Mouse (Mus musculus): Measurements from ENCODE around the gene Trim28. TPM values are rescaled to one million over a fixed set of nuclear protein-coding genes. Genes with fewer than 3 reads are reported as not detected.

Gene Trim28
- polyA plus RNA-seq, 1 experiment from 2014 or later = 376 TPM

DNA sequence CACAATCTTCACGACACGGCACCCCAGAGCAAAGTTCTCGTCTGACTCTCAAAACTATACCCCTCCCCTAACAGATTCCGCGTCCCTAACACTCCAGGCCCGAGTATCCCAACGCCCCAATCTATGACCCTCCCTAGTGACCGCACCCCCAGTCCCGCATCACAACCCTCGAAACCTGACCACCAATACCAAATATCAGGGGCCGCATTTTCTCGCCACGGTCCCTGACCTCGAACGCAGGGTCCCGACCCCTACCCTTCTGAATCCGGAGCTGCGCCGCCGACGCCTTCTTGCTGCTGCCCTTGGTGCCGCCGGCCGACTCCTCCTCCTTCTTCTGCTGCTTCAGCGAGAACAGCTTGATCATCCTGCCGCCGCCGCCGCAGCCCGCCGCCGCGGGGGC is 38.5 kb downstream of the Trim28 start:
- ATAC-seq (ENCODE audit: low FRiP score, low read depth) = peak; percentile 4

DNA sequence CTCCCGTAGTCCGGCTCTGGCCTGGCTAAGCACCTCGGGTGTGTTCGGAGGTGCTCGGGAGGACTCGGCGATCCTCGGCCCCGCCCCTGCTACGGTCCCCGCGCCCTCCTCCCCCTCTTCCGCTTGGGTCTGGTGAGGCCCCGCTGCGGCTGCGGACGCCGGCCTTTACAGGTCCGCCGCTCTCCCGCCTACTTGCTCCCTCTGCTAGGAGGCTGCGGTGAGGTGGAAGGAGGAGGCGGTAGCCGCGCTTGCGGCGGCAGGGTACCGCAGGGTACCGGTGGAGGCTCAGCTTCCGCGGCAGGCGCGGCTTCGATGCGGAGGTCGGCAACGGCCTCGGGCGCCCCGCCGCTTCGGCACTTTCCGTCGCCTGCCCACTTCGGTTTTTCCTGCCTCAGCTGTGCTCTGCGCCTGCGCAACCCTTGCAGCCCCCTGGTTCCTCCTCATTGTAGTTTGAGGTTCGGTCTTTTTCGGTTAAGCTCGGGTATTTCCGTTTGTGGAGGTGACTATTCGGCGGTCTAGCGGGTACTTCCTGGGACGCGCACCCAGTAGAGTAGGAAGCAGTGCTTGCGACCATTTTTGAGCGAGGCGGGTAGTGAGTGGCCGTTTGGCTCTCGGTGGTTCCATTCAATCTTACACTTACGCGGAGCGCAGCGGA is 39.1 kb downstream of the Trim28 start, which contains the start of gene Ube2m:
TSS of gene Ube2m (minus strand) at position 375 of the 655 bp plus-strand sequence.
- Histone ChIP-seq H3K27me3 (peaks cover 25% of the 10 kb centered on the region), H3K9ac (replicated peaks) (peak within 1 kb of the TSS; percentile 94), H3K9me3 (peaks cover under 1% of the 10 kb centered on the region; the same call in 1 of the 2 replicates), H3K4me3 (peak within 1 kb of the TSS; percentile 81), H3K4me2 (replicated peaks) (peak within 1 kb of the TSS; percentile 79), H3K27ac (replicated peaks) (peak within 1 kb of the TSS; percentile 100), H3K36me3 (peaks cover 16% of the 10 kb centered on the region), H3K4me1 (peaks cover 38% of the 10 kb centered on the region)
- ATAC-seq (ENCODE audit: low FRiP score, low read depth) = peak; percentile 92
- WGBS = under 1% methylated on average over 65 of the region's 65 CpGs

More for the DNA sequence above, 38.5 kb downstream of the Trim28 start:
- 0% methylated on average over 32 of the region's 33 CpGs for WGBS
- peaks cover 21% of the 10 kb centered on the region for H3K36me3 ChIP-seq
- no peaks in the 10 kb centered on the region for H3K9me3 ChIP-seq
- peak overlapping the region; percentile 100 for H3K27ac ChIP-seq (replicated peaks)
- peak overlapping the region; percentile 94 for H3K9ac ChIP-seq (replicated peaks)
- peak overlapping the region; percentile 81 for H3K4me3 ChIP-seq
- H3K4me2 ChIP-seq (replicated peaks) = peak overlapping the region; percentile 79
- H3K27me3 ChIP-seq = peaks cover 19% of the 10 kb centered on the region
- H3K4me1 ChIP-seq = peaks cover 38% of the 10 kb centered on the region

DNA sequence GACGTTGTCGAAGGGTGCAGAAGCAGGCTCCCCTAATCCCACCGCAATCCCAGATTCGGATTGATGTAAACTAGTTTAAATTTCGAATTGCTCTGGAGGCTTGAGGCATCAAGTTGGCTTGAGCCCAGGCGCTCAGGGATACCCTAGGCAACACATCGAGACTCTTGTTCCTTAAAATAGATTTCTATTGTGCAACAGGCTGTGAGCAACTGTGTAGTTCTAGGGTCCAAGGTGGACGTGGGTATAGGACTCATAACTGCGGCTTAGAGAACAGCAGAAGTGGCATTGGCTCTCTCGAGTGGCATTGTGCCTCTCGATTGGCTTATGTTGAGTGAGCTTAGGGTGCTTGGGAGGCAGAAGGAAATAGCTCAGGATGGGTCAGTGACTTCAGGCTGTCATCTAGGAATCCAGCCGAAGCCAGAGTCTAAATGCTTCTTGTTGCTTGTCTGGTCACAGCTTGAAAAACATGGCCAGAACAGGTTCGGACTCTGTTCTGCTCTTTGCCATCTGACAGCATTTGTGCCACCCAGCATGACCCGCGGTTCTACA is 39.8 kb downstream of the Trim28 start:
- no peak for ATAC-seq (ENCODE audit: low FRiP score, low read depth)
- WGBS = 30% methylated on average over 15 of the region's 15 CpGs
- Histone ChIP-seq H3K36me3 (peaks cover 16% of the 10 kb centered on the region), H3K4me2 (replicated peaks) (peak overlapping the region; percentile 79), H3K9ac (replicated peaks) (peak overlapping the region; percentile 94), H3K9me3 (peaks cover 6% of the 10 kb centered on the region; the same call in 1 of the 2 replicates), H3K27ac (replicated peaks) (peak overlapping the region; percentile 100), H3K4me1 (peaks cover 38% of the 10 kb centered on the region), H3K4me3 (peak overlapping the region; percentile 81), H3K27me3 (peaks cover 32% of the 10 kb centered on the region)

DNA sequence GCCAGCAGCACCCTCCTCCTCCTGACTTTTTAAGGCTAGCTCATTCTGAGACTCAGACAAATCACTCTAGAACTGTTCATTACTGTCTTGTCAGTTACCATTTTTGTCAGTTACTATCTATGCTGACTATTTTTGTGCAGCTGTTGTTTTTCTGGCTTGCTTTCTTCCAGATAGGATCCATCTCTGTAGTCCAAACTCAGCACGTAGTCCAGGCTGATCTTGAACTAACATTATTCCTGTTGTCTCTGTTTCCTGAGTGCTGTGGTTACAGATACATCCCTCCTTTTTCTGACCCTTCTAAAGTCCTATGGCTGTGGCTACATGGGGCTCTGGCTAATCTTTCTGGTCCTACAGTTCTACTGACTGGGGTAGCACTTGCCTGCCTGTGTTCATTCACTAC is 40.3 kb downstream of the Trim28 start:
- Histone ChIP-seq H3K9ac (replicated peaks) (peak overlapping the region; percentile 94; the same call in 1 of the 2 replicates), H3K4me2 (replicated peaks) (peak overlapping the region; percentile 79), H3K27me3 (peaks cover 37% of the 10 kb centered on the region), H3K36me3 (peaks cover 16% of the 10 kb centered on the region), H3K4me1 (peaks cover 39% of the 10 kb centered on the region), H3K9me3 (peaks cover 6% of the 10 kb centered on the region; the same call in 1 of the 2 replicates), H3K4me3 (peak overlapping the region; percentile 81; the same call in 1 of the 2 replicates), H3K27ac (replicated peaks) (no peak overlapping the region)
- WGBS = 83% methylated on average over 1 of the region's 1 CpGs
- ATAC-seq (ENCODE audit: low FRiP score, low read depth) = no peak

DNA sequence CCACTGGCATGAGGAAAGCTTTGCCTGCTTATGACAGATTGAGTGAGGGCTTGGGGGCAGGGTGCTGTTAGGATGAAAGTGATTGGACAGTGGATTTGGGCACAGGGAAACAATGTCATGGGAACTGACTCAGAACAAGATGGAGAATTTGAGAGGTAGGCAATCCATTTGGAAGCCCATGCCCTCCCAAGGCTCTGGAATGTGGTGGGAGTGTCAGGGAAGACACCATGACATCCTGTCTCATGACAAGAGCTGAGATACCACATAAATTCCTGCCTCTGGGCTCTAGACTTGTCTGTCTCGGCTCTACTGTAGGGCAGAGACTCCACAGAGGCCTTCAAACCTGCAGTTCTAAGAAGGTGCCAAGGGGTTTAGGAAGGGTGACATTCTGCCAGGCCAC is 42.3 kb downstream of the Trim28 start:
- Histone ChIP-seq H3K4me1 (peaks cover 33% of the 10 kb centered on the region), H3K9me3 (peaks cover 6% of the 10 kb centered on the region; the same call in 1 of the 2 replicates), H3K27ac (replicated peaks) (no peak overlapping the region), H3K9ac (replicated peaks) (no peak overlapping the region), H3K36me3 (peaks cover 2% of the 10 kb centered on the region), H3K4me2 (replicated peaks) (no peak overlapping the region), H3K27me3 (peaks cover 53% of the 10 kb centered on the region), H3K4me3 (no peak overlapping the region)
- no peak for ATAC-seq (ENCODE audit: low FRiP score, low read depth)
- WGBS = 74% methylated on average over 1 of the region's 1 CpGs

DNA sequence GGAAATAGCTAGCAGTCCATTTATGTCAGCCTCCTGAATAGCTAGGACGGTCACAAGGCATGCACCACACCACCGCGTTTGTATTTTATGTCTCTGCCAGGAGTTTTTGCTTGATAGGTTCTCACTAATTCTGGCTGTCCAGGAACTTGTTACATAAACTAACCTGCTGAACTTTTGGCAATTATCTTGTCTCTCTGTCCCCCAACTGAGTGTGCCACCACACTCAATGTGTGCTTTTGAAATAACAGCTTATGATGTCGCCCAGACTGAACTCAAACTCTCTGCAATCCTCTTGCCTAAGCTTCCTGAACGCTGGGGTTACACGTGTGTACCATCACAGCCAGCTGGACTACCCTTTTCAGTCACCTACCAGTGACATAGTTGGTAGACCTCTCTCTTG is 43.6 kb downstream of the Trim28 start:
- Histone ChIP-seq H3K4me2 (replicated peaks) (no peak overlapping the region), H3K4me3 (no peak overlapping the region), H3K27ac (replicated peaks) (no peak overlapping the region), H3K36me3 (no peaks in the 10 kb centered on the region), H3K9me3 (peaks cover 6% of the 10 kb centered on the region; the same call in 1 of the 2 replicates), H3K9ac (replicated peaks) (no peak overlapping the region), H3K27me3 (peaks cover 53% of the 10 kb centered on the region), H3K4me1 (peaks cover 25% of the 10 kb centered on the region)
- no peak for ATAC-seq (ENCODE audit: low FRiP score, low read depth)
- WGBS = 78% methylated on average over 6 of the region's 6 CpGs

DNA sequence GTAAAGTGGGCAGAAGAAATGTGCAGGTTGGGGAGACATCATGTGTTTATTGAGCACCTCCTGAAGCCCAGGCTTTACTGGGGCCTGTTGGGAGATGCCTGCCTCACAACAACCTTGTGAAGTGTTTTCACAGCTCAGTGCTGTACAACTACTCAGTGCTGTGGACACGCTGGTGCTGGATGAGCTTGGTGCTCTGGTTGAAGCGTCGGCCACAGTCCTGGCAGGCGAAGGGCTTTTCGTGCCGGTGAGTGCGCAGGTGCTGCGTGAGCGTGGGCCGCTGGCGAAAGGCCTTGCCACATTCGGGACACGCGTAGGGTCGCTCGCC is 44.2 kb downstream of the Trim28 start:
- 42% methylated on average over 16 of the region's 16 CpGs for WGBS
- H3K4me2 ChIP-seq (replicated peaks) = peak overlapping the region; percentile 87
- ATAC-seq (ENCODE audit: low FRiP score, low read depth) = no peak
- H3K4me3 ChIP-seq = peak overlapping the region; percentile 50
- peaks cover 6% of the 10 kb centered on the region; the same call in 1 of the 2 replicates for H3K9me3 ChIP-seq
- H3K4me1 ChIP-seq = peaks cover 25% of the 10 kb centered on the region
- peak overlapping the region; percentile 67; the same call in 1 of the 2 replicates for H3K9ac ChIP-seq (replicated peaks)
- H3K36me3 ChIP-seq = no peaks in the 10 kb centered on the region
- peaks cover 53% of the 10 kb centered on the region for H3K27me3 ChIP-seq
- H3K27ac ChIP-seq (replicated peaks) = no peak overlapping the region

DNA sequence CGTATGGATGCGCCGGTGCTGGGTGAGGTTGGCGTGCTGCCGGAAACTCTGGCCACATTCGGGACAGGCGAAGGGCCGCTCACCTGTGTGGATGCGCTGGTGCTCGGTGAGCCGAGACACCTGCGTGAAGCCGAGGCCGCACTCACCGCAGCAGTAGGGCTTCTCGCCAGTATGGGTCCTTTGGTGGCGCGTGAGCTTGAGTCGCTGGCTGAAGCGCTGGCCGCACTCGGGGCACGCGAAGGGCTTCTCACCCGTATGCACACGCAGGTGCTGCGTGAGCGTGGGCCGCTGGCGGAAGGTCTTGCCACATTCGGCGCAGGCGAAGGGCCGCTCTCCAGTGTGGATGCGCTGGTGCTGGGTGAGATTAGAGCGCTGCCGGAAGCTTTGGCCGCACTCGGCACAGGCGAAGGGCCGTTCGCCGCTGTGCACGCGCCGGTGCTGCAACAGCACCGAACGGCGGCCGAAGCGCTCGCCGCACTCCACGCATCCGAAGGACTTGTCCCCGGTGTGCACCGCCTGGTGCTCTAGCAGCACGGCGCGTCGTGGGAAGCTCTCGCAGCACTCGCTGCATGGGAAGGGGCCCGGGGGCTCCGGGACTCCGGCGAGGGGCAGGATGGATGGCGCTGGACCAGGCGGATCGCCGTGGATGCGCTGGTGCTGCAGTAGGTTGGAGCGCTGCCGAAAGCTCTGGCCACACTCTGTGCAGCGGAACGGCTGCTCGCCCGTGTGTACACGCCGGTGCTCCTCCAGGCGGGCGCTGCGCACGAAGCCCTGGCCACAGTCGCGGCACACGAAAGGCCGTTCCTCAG is 44.7 kb downstream of the Trim28 start:
- peak; percentile 35 for ATAC-seq (ENCODE audit: low FRiP score, low read depth)
- no peaks in the 10 kb centered on the region for H3K36me3 ChIP-seq
- H3K4me2 ChIP-seq (replicated peaks) = peak overlapping the region; percentile 87
- H3K4me3 ChIP-seq = peak overlapping the region; percentile 50
- no peak overlapping the region; the same call in 1 of the 2 replicates for H3K27ac ChIP-seq (replicated peaks)
- H3K9me3 ChIP-seq = peaks cover 6% of the 10 kb centered on the region; the same call in 1 of the 2 replicates
- peak overlapping the region; percentile 67 for H3K9ac ChIP-seq (replicated peaks)
- WGBS = 6% methylated on average over 88 of the region's 88 CpGs
- H3K4me1 ChIP-seq = peaks cover 22% of the 10 kb centered on the region
- peaks cover 53% of the 10 kb centered on the region for H3K27me3 ChIP-seq

DNA sequence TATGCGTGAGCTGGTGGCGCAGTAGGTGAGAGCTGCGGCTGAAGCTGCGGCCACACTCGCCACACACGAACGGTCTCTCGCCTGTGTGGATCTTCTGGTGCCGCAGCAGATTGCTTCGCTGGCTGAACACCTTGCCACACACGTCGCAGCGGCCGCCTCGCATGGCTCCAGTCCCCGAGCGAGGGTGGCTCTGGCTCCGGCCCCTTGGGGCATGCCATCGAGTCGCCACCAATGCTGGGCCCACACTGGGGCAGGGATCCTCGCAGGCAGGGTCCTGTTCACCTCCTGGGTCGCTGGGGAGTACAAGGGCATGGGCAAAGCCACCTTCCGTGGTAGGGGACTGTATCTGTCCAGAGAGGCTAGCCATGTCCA is 45.3 kb downstream of the Trim28 start:
- H3K27me3 ChIP-seq = peaks cover 53% of the 10 kb centered on the region

DNA sequence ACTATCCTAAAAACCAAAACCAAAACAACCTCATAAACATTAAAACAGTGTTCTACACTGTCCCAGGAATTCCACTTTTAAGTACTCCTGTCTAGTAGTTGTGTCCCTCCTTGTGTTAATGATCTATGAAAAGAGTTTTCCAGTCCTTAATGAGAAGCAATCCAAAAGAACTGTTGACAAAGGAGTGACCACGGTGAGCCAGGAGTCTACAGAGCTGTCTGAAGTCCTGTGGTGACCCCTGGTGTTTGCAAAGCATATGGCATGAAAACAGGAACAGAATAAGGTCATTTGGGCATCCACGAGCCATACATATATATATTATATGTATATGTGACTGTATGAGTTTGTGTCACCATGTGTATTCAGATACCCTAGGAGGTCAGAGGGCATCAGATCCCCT is 47.2 kb downstream of the Trim28 start:
- Histone ChIP-seq H3K27ac (replicated peaks) (no peak overlapping the region), H3K36me3 (no peaks in the 10 kb centered on the region), H3K4me1 (peaks cover 14% of the 10 kb centered on the region), H3K9me3 (peaks cover 6% of the 10 kb centered on the region; the same call in 1 of the 2 replicates), H3K27me3 (peaks cover 47% of the 10 kb centered on the region), H3K4me2 (replicated peaks) (no peak overlapping the region), H3K4me3 (no peak overlapping the region), H3K9ac (replicated peaks) (no peak overlapping the region)
- peak; percentile 50 for ATAC-seq (ENCODE audit: low FRiP score, low read depth)
- 6% methylated on average over 2 of the region's 2 CpGs for WGBS

More for the DNA sequence above, 45.3 kb downstream of the Trim28 start:
- peak; percentile 17 for ATAC-seq (ENCODE audit: low FRiP score, low read depth)
- H3K27ac ChIP-seq (replicated peaks) = no peak overlapping the region
- H3K4me2 ChIP-seq (replicated peaks) = peak overlapping the region; percentile 87
- H3K36me3 ChIP-seq = no peaks in the 10 kb centered on the region
- peak overlapping the region; percentile 67 for H3K9ac ChIP-seq (replicated peaks)
- WGBS = 3% methylated on average over 23 of the region's 23 CpGs
- peak overlapping the region; percentile 50 for H3K4me3 ChIP-seq
- peaks cover 16% of the 10 kb centered on the region for H3K4me1 ChIP-seq
- peaks cover 6% of the 10 kb centered on the region; the same call in 1 of the 2 replicates for H3K9me3 ChIP-seq

DNA sequence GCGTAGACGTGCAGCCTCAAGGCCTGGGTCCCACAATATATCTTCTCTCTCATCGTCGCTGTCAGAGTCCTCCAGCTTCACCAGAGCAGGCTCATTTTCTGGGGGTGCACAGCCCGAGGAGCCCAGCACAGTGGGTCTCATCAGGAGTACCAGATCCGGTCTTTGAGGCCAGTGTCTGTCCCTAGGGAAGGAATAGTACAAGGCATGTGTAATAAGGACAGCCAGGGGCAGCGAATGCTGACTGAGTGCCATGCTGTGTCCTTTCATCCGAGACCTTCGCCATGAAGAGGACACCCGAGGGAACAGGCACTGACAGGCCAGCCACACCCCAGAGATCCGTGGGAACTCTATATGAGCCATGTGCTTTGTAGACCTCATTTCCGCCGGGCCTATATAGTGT is 54.1 kb downstream of the Trim28 start:
- H3K4me1 ChIP-seq = peaks cover 6% of the 10 kb centered on the region
- H3K27me3 ChIP-seq = no peaks in the 10 kb centered on the region
- H3K4me2 ChIP-seq (replicated peaks) = no peak overlapping the region
- H3K4me3 ChIP-seq = no peak overlapping the region
- 87% methylated on average over 13 of the region's 13 CpGs for WGBS
- H3K9me3 ChIP-seq = no peaks in the 10 kb centered on the region
- no peak overlapping the region for H3K9ac ChIP-seq (replicated peaks)
- ATAC-seq (ENCODE audit: low FRiP score, low read depth) = no peak
- no peak overlapping the region for H3K27ac ChIP-seq (replicated peaks)
- H3K36me3 ChIP-seq = no peaks in the 10 kb centered on the region

Data from midbrain, embryonic 12.5 days (tissue).